Mouse (Mus musculus): ENCODE measurements at regions not wholly inside any gene's neighbourhood (a gene's known extent, or its start where the extent isn't known, plus 50 kb on each side); places are given as distances from the start of the nearest gene placed in this dataset.

GRCm38 (mm10) chr4:33833134-33833533 is 91.3 kb upstream of the Cnr1 start:
- no peak for TF ChIP-seq POLR2A (IDR thresholded peaks at IDR 0.05; ENCODE audit: insufficient read depth, low read length)
- TF ChIP-seq EP300 (IDR thresholded peaks at IDR 0.05; ENCODE audit: insufficient read depth, low read depth, low read length) = no peak
- no peak for TF ChIP-seq CTCF (IDR thresholded peaks at IDR 0.05; ENCODE audit: low read depth, low read length)
- Histone ChIP-seq H3K9me3 (replicated peaks; ENCODE audit: control insufficient read depth, insufficient read depth, low read length, poor library complexity, severe bottlenecking) (peaks cover 8% of the 10 kb centered on the region), H3K4me3 (ENCODE audit: low read depth, low read length) (no peak overlapping the region), H3K9ac (ENCODE audit: low read depth, poor library complexity, severe bottlenecking) (no peak overlapping the region), H3K36me3 (ENCODE audit: control insufficient read depth, insufficient read depth, low read length, poor library complexity, severe bottlenecking) (no peaks in the 10 kb centered on the region), H3K4me1 (ENCODE audit: control insufficient read depth, insufficient read depth, low read length) (no peaks in the 10 kb centered on the region), H3K27me3 (ENCODE audit: control insufficient read depth, insufficient read depth, low read length, poor library complexity, severe bottlenecking) (no peaks in the 10 kb centered on the region), H3K27ac (ENCODE audit: insufficient read depth, low read length) (no peak overlapping the region)

- H3K27me3 ChIP-seq (ENCODE audit: control insufficient read depth, insufficient read depth, low read length, poor library complexity, severe bottlenecking) = no peaks in the 10 kb centered on the region
- no peak overlapping the region for H3K9ac ChIP-seq (ENCODE audit: low read depth, poor library complexity, severe bottlenecking)
- H3K4me1 ChIP-seq (ENCODE audit: control insufficient read depth, insufficient read depth, low read length) = no peaks in the 10 kb centered on the region
- H3K27ac ChIP-seq (ENCODE audit: insufficient read depth, low read length) = no peak overlapping the region
- H3K4me3 ChIP-seq (ENCODE audit: low read depth, low read length) = no peak overlapping the region
- peaks cover 8% of the 10 kb centered on the region for H3K9me3 ChIP-seq (replicated peaks; ENCODE audit: control insufficient read depth, insufficient read depth, low read length, poor library complexity, severe bottlenecking)
- TF ChIP-seq POLR2A (IDR thresholded peaks at IDR 0.05; ENCODE audit: insufficient read depth, low read length) (no peak), EP300 (IDR thresholded peaks at IDR 0.05; ENCODE audit: insufficient read depth, low read depth, low read length) (no peak)
- no peaks in the 10 kb centered on the region for H3K36me3 ChIP-seq (ENCODE audit: control insufficient read depth, insufficient read depth, low read length, poor library complexity, severe bottlenecking)
Measured at GRCm38 (mm10) chr4:33838436-33838835, 86.0 kb upstream of the Cnr1 start.

- Histone ChIP-seq H3K4me3 (ENCODE audit: low read depth, low read length) (no peak overlapping the region), H3K9me3 (replicated peaks; ENCODE audit: control insufficient read depth, insufficient read depth, low read length, poor library complexity, severe bottlenecking) (peaks cover 8% of the 10 kb centered on the region), H3K27me3 (ENCODE audit: control insufficient read depth, insufficient read depth, low read length, poor library complexity, severe bottlenecking) (no peaks in the 10 kb centered on the region), H3K36me3 (ENCODE audit: control insufficient read depth, insufficient read depth, low read length, poor library complexity, severe bottlenecking) (no peaks in the 10 kb centered on the region), H3K9ac (ENCODE audit: low read depth, poor library complexity, severe bottlenecking) (no peak overlapping the region), H3K27ac (ENCODE audit: insufficient read depth, low read length) (no peak overlapping the region), H3K4me1 (ENCODE audit: control insufficient read depth, insufficient read depth, low read length) (no peaks in the 10 kb centered on the region)
- TF ChIP-seq POLR2A (IDR thresholded peaks at IDR 0.05; ENCODE audit: insufficient read depth, low read length) = no peak
- TF ChIP-seq EP300 (IDR thresholded peaks at IDR 0.05; ENCODE audit: insufficient read depth, low read depth, low read length) = no peak
Measured at GRCm38 (mm10) chr4:33840119-33840518, 84.3 kb upstream of the Cnr1 start.

- Histone ChIP-seq H3K27ac (ENCODE audit: insufficient read depth, low read length) (no peak overlapping the region), H3K27me3 (ENCODE audit: control insufficient read depth, insufficient read depth, low read length, poor library complexity, severe bottlenecking) (no peaks in the 10 kb centered on the region), H3K4me1 (ENCODE audit: control insufficient read depth, insufficient read depth, low read length) (no peaks in the 10 kb centered on the region), H3K4me3 (ENCODE audit: low read depth, low read length) (no peak overlapping the region), H3K9me3 (replicated peaks; ENCODE audit: control insufficient read depth, insufficient read depth, low read length, poor library complexity, severe bottlenecking) (no peaks in the 10 kb centered on the region), H3K9ac (ENCODE audit: low read depth, poor library complexity, severe bottlenecking) (no peak overlapping the region), H3K36me3 (ENCODE audit: control insufficient read depth, insufficient read depth, low read length, poor library complexity, severe bottlenecking) (no peaks in the 10 kb centered on the region)
- TF ChIP-seq POLR2A (IDR thresholded peaks at IDR 0.05; ENCODE audit: insufficient read depth, low read length) (no peak), EP300 (IDR thresholded peaks at IDR 0.05; ENCODE audit: insufficient read depth, low read depth, low read length) (no peak), CTCF (IDR thresholded peaks at IDR 0.05; ENCODE audit: low read depth, low read length) (no peak)
Measured at GRCm38 (mm10) chr4:33845611-33846395, 78.6 kb upstream of the Cnr1 start.

GRCm38 (mm10) chr4:33850249-33850648 is 74.1 kb upstream of the Cnr1 start:
- TF ChIP-seq EP300 (IDR thresholded peaks at IDR 0.05; ENCODE audit: insufficient read depth, low read depth, low read length) (no peak), POLR2A (IDR thresholded peaks at IDR 0.05; ENCODE audit: insufficient read depth, low read length) (no peak), CTCF (IDR thresholded peaks at IDR 0.05; ENCODE audit: low read depth, low read length) (no peak)
- Histone ChIP-seq H3K27ac (ENCODE audit: insufficient read depth, low read length) (no peak overlapping the region), H3K4me1 (ENCODE audit: control insufficient read depth, insufficient read depth, low read length) (no peaks in the 10 kb centered on the region)

GRCm38 (mm10) chr4:33852294-33852693 is 72.1 kb upstream of the Cnr1 start:
- TF ChIP-seq CTCF (IDR thresholded peaks at IDR 0.05; ENCODE audit: low read depth, low read length) (no peak), POLR2A (IDR thresholded peaks at IDR 0.05; ENCODE audit: insufficient read depth, low read length) (no peak), EP300 (IDR thresholded peaks at IDR 0.05; ENCODE audit: insufficient read depth, low read depth, low read length) (no peak)

More at GRCm38 (mm10) chr4:33850249-33850648, 74.1 kb upstream of the Cnr1 start:
- no peak overlapping the region for H3K9ac ChIP-seq (ENCODE audit: low read depth, poor library complexity, severe bottlenecking)
- H3K9me3 ChIP-seq (replicated peaks; ENCODE audit: control insufficient read depth, insufficient read depth, low read length, poor library complexity, severe bottlenecking) = no peaks in the 10 kb centered on the region
- H3K36me3 ChIP-seq (ENCODE audit: control insufficient read depth, insufficient read depth, low read length, poor library complexity, severe bottlenecking) = no peaks in the 10 kb centered on the region
- no peaks in the 10 kb centered on the region for H3K27me3 ChIP-seq (ENCODE audit: control insufficient read depth, insufficient read depth, low read length, poor library complexity, severe bottlenecking)
- H3K4me3 ChIP-seq (ENCODE audit: low read depth, low read length) = no peak overlapping the region

More at GRCm38 (mm10) chr4:33852294-33852693, 72.1 kb upstream of the Cnr1 start:
- no peak overlapping the region for H3K4me3 ChIP-seq (ENCODE audit: low read depth, low read length)
- H3K9me3 ChIP-seq (replicated peaks; ENCODE audit: control insufficient read depth, insufficient read depth, low read length, poor library complexity, severe bottlenecking) = no peaks in the 10 kb centered on the region
- no peak overlapping the region for H3K27ac ChIP-seq (ENCODE audit: insufficient read depth, low read length)
- no peaks in the 10 kb centered on the region for H3K36me3 ChIP-seq (ENCODE audit: control insufficient read depth, insufficient read depth, low read length, poor library complexity, severe bottlenecking)
- H3K4me1 ChIP-seq (ENCODE audit: control insufficient read depth, insufficient read depth, low read length) = no peaks in the 10 kb centered on the region
- no peak overlapping the region for H3K9ac ChIP-seq (ENCODE audit: low read depth, poor library complexity, severe bottlenecking)
- H3K27me3 ChIP-seq (ENCODE audit: control insufficient read depth, insufficient read depth, low read length, poor library complexity, severe bottlenecking) = no peaks in the 10 kb centered on the region
